8 mouse cellular contexts compared by ENCODE assay signal in the genomic region with DNA sequence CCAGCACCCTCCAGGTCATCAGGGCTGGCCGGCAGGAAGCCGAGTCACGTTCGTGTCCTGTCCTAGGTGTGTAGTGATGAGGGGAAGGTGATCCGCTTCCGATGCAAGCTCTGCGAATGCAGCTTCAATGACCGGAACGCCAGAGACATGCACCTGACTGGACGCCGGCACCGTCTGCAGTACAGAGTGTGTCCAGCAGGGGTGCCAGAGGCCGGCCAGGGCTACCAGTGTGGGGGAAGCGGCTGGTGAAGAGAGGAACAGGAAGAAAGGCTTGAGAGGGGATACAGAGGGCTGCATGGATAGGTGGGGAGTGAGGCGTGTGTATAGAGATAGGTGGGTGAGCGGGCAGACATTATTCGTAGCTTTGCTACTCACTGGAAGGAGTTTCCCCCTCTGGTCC. TPM values are rescaled to one million over a fixed set of nuclear protein-coding genes. Genes with fewer than 3 reads are reported as not detected.
DNase-seq lines count a peak whose midpoint lies in the region; ATAC-seq and TF ChIP-seq lines count a peak whose summit lies in the region.

No protein-coding gene starts in this region.

- intact Hi-C loops in heart, postnatal 36 days (cut with DNase I): loop anchor here (2.0 kb wide), 1 partner anchor 38 kb away; no protein-coding TSS in a partner anchor

- dilution Hi-C loops in CH12.LX (cut with MboI; ENCODE audit: extremely low pct_ligation_motif_present, extremely low pct_unique_long_range_greater_than_20kb, low sequenced_read_pairs): no loop called here

- H3K9me3 ChIP-seq in CH12.LX (replicated peaks; ENCODE audit: low read length): no peaks in the 10 kb centered on the region

- no peak overlapping the region for H3K4me2 ChIP-seq in CH12.LX (ENCODE audit: insufficient read depth, low read depth, poor library complexity, severe bottlenecking)

- TF ChIP-seq CTCF in CH12.LX (conservative IDR thresholded peaks at IDR 0.05 in 1 of 2, IDR thresholded peaks at IDR 0.05 in 1 of 2; ENCODE audit: low read depth in 2 of 2, low read length in 2 of 2): peak; percentile 75 to 84
- TF ChIP-seq CTCF in bone marrow, adult 2 months (IDR thresholded peaks at IDR 0.05; ENCODE audit: control insufficient read depth, insufficient read depth, low read length): peak; percentile 93

- peak; percentile 71 for ATAC-seq in erythroblast, adult 5-6 weeks (replicated peaks; ENCODE audit: low FRiP score, poor library complexity, severe bottlenecking)

- no peaks in the 10 kb centered on the region for H3K79me2 ChIP-seq in CH12.LX (replicated peaks; ENCODE audit: control insufficient read depth, extremely low read depth, insufficient read depth, poor library complexity, severe bottlenecking)

- no peak overlapping the region for H3K9ac ChIP-seq in CH12.LX (ENCODE audit: insufficient read depth, low read depth)

- 7% methylated on average over 17 of the region's 17 CpGs for WGBS in bone marrow, adult 2 months

- TF ChIP-seq EP300 in CH12.LX (IDR thresholded peaks at IDR 0.05; ENCODE audit: low read length): no peak

- TF ChIP-seq RAD21 in CH12.LX (IDR thresholded peaks at IDR 0.05; ENCODE audit: low read depth, low read length): peak; percentile 73

- peaks cover 16 to 73% of the 10 kb centered on the region in 2 experiments for H3K36me3 ChIP-seq in CH12.LX (replicated peaks in 1 of 2; ENCODE audit: control insufficient read depth in 1 of 2, insufficient read depth in 1 of 2, low read length in 1 of 2)

- peaks cover 12 to 23% of the 10 kb centered on the region in 2 experiments for H3K4me1 ChIP-seq in CH12.LX (ENCODE audit: control insufficient read depth in 1 of 2, insufficient read depth in 2 of 2)
- H3K4me1 ChIP-seq in bone marrow, adult 2 months (ENCODE audit: control insufficient read depth, insufficient read depth, low read length): no peaks in the 10 kb centered on the region

- in situ Hi-C loops in CH12.LX (cut with MboI; ENCODE audit: low pct_ligation_motif_present, low pct_unique_long_range_greater_than_20kb, low sequenced_read_pairs): no loop called here

- DNase-seq in CH12.LX (ENCODE audit: extremely low read depth): peak; percentile 69
- DNase-seq in heart, postnatal 36 days: peak; percentile 78 to 87
- DNase-seq in kidney, postnatal 4 days: peak; percentile 89 to 90
- peak; percentile 87 for DNase-seq in lung, postnatal 10 days
- peak; percentile 85 for DNase-seq in ovary, postnatal 14 days (ENCODE audit: low spot score)
- DNase-seq in thymus, postnatal 4 days: peak; percentile 91

- H3K27me3 ChIP-seq in CH12.LX (replicated peaks): no peaks in the 10 kb centered on the region

- no peak for TF ChIP-seq POLR2A in CH12.LX (IDR thresholded peaks at IDR 0.05; ENCODE audit: low read depth, low read length)
- TF ChIP-seq POLR2A in bone marrow, adult 2 months (IDR thresholded peaks at IDR 0.05; ENCODE audit: borderline replicate concordance, control insufficient read depth, low read depth, low read length): no peak

- H3K4me3 ChIP-seq in CH12.LX (replicated peaks in 1 of 3; ENCODE audit: low read depth in 2 of 3, low read length in 2 of 3, poor library complexity in 1 of 3): no peak overlapping the region
- no peak overlapping the region for H3K4me3 ChIP-seq in bone marrow, adult 2 months (replicated peaks; ENCODE audit: control insufficient read depth, low read depth, low read length)

- H3K27ac ChIP-seq in CH12.LX (ENCODE audit: insufficient read depth, low read depth): no peak overlapping the region
- no peak overlapping the region for H3K27ac ChIP-seq in bone marrow, adult 2 months (ENCODE audit: control insufficient read depth, insufficient read depth, low read depth, low read length, poor library complexity)

TF ChIP-seq in CH12.LX, 34 proteins besides CTCF, POLR2A, EP300 and RAD21 (continues in another document):
- TF ChIP-seq SIN3A (IDR thresholded peaks at IDR 0.05; ENCODE audit: low read length) (peak; percentile 54; the same call in 1 of the 2 replicates), ZKSCAN1 (IDR thresholded peaks at IDR 0.05; ENCODE audit: borderline replicate concordance, low read depth, low read length) (no peak), MAX (IDR thresholded peaks at IDR 0.05; ENCODE audit: low read length) (no peak), GABPA (IDR thresholded peaks at IDR 0.05; ENCODE audit: insufficient replicate concordance, low read depth, low read length) (no peak), CHD2 (IDR thresholded peaks at IDR 0.05; ENCODE audit: low read length) (peak; percentile 77), RCOR1 (conservative IDR thresholded peaks at IDR 0.05; ENCODE audit: low read depth, low read length) (no peak), JUND (conservative IDR thresholded peaks at IDR 0.05; ENCODE audit: low read depth, low read length) (no peak), PAX5 (IDR thresholded peaks at IDR 0.05; ENCODE audit: low read length) (no peak), USF1 (IDR thresholded peaks at IDR 0.05; ENCODE audit: low read depth, low read length) (no peak), SMC3 (IDR thresholded peaks at IDR 0.05; ENCODE audit: low read depth, low read length) (peak; percentile 68), BHLHE40 (IDR thresholded peaks at IDR 0.05; ENCODE audit: low read depth, low read length) (peak; percentile 48; the same call in 1 of the 2 replicates), MYC (IDR thresholded peaks at IDR 0.05; ENCODE audit: low read depth, low read length) (no peak), ZC3H11A (IDR thresholded peaks at IDR 0.05; ENCODE audit: low read depth, low read length) (no peak), ETS1 (conservative IDR thresholded peaks at IDR 0.05; ENCODE audit: low read depth, low read length) (no peak), TBP (conservative IDR thresholded peaks at IDR 0.05; ENCODE audit: low read depth, low read length) (no peak), MAZ (IDR thresholded peaks at IDR 0.05; ENCODE audit: low read depth, low read length) (0 out of 2 replicates have a peak, but pooled peaks have one; percentile 40), E2F4 (IDR thresholded peaks at IDR 0.05; ENCODE audit: insufficient replicate concordance, low read depth, low read length) (no peak), MEF2A (IDR thresholded peaks at IDR 0.05; ENCODE audit: borderline replicate concordance, low read depth, low read length) (no peak), KAT2A (IDR thresholded peaks at IDR 0.05; ENCODE audit: insufficient replicate concordance, low read length) (no peak), TCF12 (IDR thresholded peaks at IDR 0.05; ENCODE audit: low read depth, low read length) (no peak), NRF1 (IDR thresholded peaks at IDR 0.05; ENCODE audit: low read depth, low read length) (no peak), HCFC1 (IDR thresholded peaks at IDR 0.05; ENCODE audit: low read depth, low read length) (peak; percentile 38; the same call in 1 of the 2 replicates), USF2 (conservative IDR thresholded peaks at IDR 0.05; ENCODE audit: low read depth, low read length) (no peak), POLR2AphosphoS2 (IDR thresholded peaks at IDR 0.05; ENCODE audit: low read depth, low read length) (no peak)

RNA-seq across cellular contexts. Expression of a gene that starts 8.1 kb away (rescaled TPM):
- 2.9 and 3.9 TPM in 2 replicates for total RNA-seq in CH12.LX (2012; rRNA removed)
- 4.9 and 5.2 TPM in 2 replicates for total RNA-seq in CH12.LX (2014; rRNA removed)
- polyA plus RNA-seq in CH12.LX (2012; ENCODE audit: insufficient read length, low read depth): 2.1 and 2.5 TPM in 2 replicates
- polyA plus RNA-seq in bone marrow, adult 2 months (2011; ENCODE audit: insufficient read depth, insufficient read length, low replicate concordance, missing spikeins): 11.9 and 18.9 TPM in 2 replicates
- total RNA-seq in erythroblast, adult 5-6 weeks (2015; ENCODE audit: low replicate concordance): 0.42 and 0.96 TPM in 2 replicates
- 4.3 TPM in 2 replicates for total RNA-seq in erythroblast, adult 5-6 weeks (2017; ENCODE audit: low replicate concordance)
- under 1 TPM; 0.39 to 0.41 TPM for total RNA-seq in heart, postnatal 36 days (2021)

RNA-seq across cellular contexts. Expression of a gene that starts 11.6 kb away (rescaled TPM):
- 5.5 and 13.5 TPM in 2 replicates for total RNA-seq in CH12.LX (2012; rRNA removed)
- 1.0 and 1.2 TPM in 2 replicates for total RNA-seq in CH12.LX (2014; rRNA removed)
- polyA plus RNA-seq in CH12.LX (2012; ENCODE audit: insufficient read length, low read depth): 2.4 and 2.7 TPM in 2 replicates
- 0.32 and 2.5 TPM in 2 replicates for polyA plus RNA-seq in bone marrow, adult 2 months (2011; ENCODE audit: insufficient read depth, insufficient read length, low replicate concordance, missing spikeins)
- not detected in 2 replicates for total RNA-seq in erythroblast, adult 5-6 weeks (2015; ENCODE audit: low replicate concordance)
- not detected in 2 replicates for total RNA-seq in erythroblast, adult 5-6 weeks (2017; ENCODE audit: low replicate concordance)
- 1 to 10 TPM; 2.5 to 3.6 TPM for total RNA-seq in heart, postnatal 36 days (2021)

RNA-seq across cellular contexts. Expression of a gene that starts 14.0 kb away (rescaled TPM):
- 0.08 and 0.17 TPM in 2 replicates for total RNA-seq in CH12.LX (2012; rRNA removed)
- total RNA-seq in CH12.LX (2014; rRNA removed): 0.05 TPM in 1 of 2 replicates, not detected in the other
- 0.06 and 0.12 TPM in 2 replicates for polyA plus RNA-seq in CH12.LX (2012; ENCODE audit: insufficient read length, low read depth)
- not detected in 2 replicates for polyA plus RNA-seq in bone marrow, adult 2 months (2011; ENCODE audit: insufficient read depth, insufficient read length, low replicate concordance, missing spikeins)
- total RNA-seq in erythroblast, adult 5-6 weeks (2015; ENCODE audit: low replicate concordance): not detected in 2 replicates
- not detected in 2 replicates for total RNA-seq in erythroblast, adult 5-6 weeks (2017; ENCODE audit: low replicate concordance)
- under 1 TPM in 1 of 2 experiments, not detected in 1; 0.11 TPM for total RNA-seq in heart, postnatal 36 days (2021)

RNA-seq across cellular contexts. Expression of a gene that starts 22.1 kb away (rescaled TPM):
- total RNA-seq in CH12.LX (2012; rRNA removed): 128 and 140 TPM in 2 replicates
- total RNA-seq in CH12.LX (2014; rRNA removed): 131 and 167 TPM in 2 replicates
- polyA plus RNA-seq in CH12.LX (2012; ENCODE audit: insufficient read length, low read depth): 104 and 120 TPM in 2 replicates
- polyA plus RNA-seq in bone marrow, adult 2 months (2011; ENCODE audit: insufficient read depth, insufficient read length, low replicate concordance, missing spikeins): 34.4 and 75.4 TPM in 2 replicates
- total RNA-seq in erythroblast, adult 5-6 weeks (2015; ENCODE audit: low replicate concordance): 6.3 and 56.3 TPM in 2 replicates
- total RNA-seq in erythroblast, adult 5-6 weeks (2017; ENCODE audit: low replicate concordance): 23.1 and 36.6 TPM in 2 replicates
- 10 to 100 TPM; 95.2 to 97.4 TPM for total RNA-seq in heart, postnatal 36 days (2021)

RNA-seq across cellular contexts. Expression of a gene that starts 22.2 kb away (rescaled TPM):
- total RNA-seq in CH12.LX (2012; rRNA removed) (104 and 149 TPM in 2 replicates), CH12.LX (2014; rRNA removed) (40.2 and 43.4 TPM in 2 replicates)
- 43.2 and 47.4 TPM in 2 replicates for polyA plus RNA-seq in CH12.LX (2012; ENCODE audit: insufficient read length, low read depth)
- 14.6 and 32.8 TPM in 2 replicates for polyA plus RNA-seq in bone marrow, adult 2 months (2011; ENCODE audit: insufficient read depth, insufficient read length, low replicate concordance, missing spikeins)
- total RNA-seq in erythroblast, adult 5-6 weeks (2015; ENCODE audit: low replicate concordance): 3.3 and 4.4 TPM in 2 replicates
- 4.3 and 10.8 TPM in 2 replicates for total RNA-seq in erythroblast, adult 5-6 weeks (2017; ENCODE audit: low replicate concordance)
- 100 to 1,000 TPM; 102 to 108 TPM for total RNA-seq in heart, postnatal 36 days (2021)
